Mouse (Mus musculus): ENCODE results near the gene Hadh.
A peak's percentile ranks its signal among the peaks of the same experiment; 100 is the strongest.

Gene Hadh

DNA sequence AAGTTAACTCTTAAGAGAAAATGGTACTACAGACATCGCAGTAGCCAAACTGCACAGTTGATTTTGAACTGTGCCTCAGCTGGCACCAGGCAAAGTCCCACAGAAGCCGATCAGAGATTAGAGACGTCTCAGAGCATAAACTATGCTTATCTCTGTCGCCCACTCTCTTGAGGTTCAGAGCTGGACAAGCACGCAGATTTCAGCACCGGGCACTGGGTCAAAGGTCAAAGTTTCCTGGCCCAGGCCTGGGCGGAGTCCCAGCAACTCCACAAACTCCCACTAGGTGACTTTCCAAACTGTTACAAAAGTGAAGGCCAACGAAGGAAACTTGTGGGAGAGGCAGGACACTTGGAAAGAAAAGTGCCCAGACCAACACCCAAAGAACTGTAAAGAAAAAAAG lies 744 bp downstream of the Hadh start:
- DNase-seq (ENCODE audit: low spot score in 2 of 2) = peak; percentile 49 to 73

DNA sequence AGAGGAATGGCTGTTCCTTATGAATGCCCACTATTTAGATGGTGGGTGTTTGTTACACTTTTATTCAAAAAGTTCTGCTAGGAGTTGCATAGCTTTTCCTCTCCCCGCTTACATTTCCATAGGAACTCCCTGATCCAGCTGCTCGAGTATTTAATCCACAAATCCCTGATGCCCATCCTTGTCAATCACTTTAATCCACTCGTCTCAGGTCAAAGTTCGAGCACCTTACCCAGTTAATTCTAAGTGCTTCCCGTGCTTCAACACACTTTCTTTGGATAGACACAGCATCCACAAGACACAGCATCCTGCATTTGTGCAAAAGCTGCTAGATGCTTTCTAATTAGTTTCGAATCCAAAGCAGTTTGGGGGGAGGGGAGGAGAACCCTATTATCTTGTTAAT lies 1.5 kb downstream of the Hadh start:
- no peak for DNase-seq (ENCODE audit: low spot score in 2 of 2)

DNA sequence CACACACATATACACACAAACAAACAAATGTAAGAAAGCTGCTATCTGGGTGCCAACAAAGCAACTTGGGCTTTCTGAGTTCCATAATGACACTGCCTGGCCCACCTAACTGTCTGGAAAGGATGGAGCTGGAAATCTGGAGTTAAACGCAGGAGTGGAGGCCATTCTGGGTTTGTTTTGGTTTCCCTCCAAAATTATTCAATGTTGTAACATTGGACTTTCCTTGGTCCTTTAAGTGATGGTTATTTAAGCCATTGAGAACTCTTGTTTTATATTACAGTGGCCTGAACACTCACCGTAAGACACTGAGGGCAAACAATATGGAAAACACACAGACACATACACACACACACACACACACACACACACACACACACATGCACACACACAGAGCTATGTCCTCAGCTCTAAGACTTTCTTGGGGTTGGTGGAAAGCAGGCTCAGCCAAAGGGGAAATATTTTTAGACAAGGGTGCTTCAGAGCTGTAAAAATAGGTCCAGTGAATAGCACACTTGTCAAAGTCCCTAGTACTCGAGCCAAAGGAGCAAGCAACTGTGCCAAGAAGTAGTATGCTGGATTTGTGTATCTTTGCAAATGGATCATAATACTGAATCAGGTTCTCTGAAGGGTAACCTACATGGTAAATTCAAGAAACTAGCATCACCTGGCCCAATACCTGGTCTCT lies 5.4 kb downstream of the Hadh start:
- no peak for DNase-seq (ENCODE audit: low spot score in 2 of 2)

DNA sequence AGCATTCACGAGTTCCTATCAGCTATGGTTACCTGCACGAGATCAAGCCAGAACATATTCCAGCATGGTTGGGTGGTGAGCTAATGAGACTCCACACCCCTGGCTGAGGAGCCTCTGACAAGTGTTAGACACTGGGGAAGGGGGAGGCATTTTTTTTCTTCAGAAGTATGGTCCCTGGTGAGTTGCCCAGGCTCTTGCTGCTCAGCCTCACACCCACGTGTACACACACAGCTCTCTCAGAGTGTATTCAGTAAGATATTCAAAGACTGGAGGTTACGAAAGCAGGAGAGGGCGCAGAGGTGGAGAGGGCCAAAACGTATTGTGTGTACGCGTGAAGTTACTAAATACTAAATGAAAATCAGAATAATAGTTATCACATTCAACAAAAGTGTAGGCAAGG lies 6.4 kb downstream of the Hadh start:
- DNase-seq (ENCODE audit: low spot score in 2 of 2) = no peak

DNA sequence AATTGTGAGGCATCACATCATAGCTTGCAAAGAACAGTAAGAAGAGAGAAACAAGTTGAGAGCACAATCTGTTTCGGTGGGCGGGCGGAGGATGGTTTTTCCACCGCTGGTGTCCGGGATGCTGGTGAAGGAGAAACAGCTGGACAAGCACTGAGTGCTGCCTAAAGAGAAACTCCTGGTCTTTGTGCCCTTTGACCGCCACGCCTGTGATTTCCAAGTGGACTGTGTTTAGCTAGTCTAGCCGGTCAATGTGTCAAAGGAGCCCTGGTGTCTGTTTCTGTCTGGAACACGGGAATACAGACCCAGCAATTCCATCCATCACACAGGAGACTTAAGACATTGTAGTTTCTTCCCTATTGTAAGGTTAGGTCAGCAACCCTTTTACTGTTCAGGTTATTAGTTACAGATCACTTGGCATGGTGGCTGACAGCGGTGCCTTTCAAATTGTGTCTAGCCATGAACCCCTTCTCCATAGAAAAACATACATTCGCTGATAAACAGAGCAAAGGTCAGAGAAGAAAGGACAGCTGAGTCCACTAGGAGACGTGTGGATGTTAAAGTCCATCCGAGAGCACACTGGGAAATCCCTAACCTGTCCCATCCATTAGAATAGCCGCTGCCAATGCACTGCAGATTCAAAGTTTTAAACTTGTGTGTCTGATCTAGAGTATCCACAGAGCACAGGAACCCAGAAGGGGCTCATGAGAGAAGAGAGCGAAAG lies 8.0 kb downstream of the Hadh start:
- no peak for DNase-seq (ENCODE audit: low spot score in 2 of 2)

DNA sequence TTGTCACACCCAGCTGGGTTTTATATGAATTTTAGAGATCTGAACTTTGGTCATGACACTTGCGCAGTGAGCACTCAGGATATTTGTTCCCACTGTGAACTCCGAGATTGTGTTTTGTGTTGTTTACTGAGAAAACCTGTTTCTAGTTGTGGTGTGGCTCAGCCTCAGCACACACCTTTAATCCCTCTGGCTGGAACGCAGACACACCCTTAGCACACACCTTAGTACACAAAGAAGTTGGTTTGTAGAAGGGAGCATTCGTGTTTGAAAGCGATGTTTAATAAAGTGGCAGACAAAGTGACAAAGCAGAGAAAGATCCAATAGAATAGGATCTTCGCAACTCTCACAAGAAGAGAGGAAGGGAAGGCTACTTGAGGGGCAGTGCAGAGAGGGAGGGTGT lies 11.5 kb downstream of the Hadh start:
- no peak for DNase-seq (ENCODE audit: low spot score in 2 of 2)

DNA sequence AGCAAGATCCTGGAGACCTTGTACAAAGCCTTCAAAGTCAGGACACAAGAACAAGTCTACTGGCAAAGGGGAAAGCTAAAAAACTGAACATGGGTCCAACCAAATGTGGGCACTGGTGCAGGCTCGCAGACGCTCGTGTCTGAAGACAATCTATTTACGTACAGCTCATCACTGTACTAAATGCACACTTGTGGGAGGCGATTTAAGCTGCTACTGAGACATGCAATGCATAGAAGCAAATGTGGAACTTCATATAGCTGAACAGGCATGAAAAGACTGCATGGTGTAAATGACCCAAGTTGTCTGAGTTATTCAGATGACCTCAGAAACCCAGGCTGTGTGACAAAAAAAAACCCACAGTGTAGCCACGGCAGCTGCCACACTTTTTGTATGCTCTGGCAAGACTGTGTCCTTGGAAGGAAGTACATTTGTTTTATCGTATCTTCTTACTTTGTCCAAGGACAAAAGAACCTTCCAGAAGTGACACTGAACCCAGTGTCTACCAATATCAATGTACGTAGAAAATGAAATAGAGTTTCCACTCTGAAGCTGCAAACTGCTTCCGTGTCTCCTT lies 12.4 kb downstream of the Hadh start:
- DNase-seq (ENCODE audit: low spot score in 2 of 2) = no peak

DNA sequence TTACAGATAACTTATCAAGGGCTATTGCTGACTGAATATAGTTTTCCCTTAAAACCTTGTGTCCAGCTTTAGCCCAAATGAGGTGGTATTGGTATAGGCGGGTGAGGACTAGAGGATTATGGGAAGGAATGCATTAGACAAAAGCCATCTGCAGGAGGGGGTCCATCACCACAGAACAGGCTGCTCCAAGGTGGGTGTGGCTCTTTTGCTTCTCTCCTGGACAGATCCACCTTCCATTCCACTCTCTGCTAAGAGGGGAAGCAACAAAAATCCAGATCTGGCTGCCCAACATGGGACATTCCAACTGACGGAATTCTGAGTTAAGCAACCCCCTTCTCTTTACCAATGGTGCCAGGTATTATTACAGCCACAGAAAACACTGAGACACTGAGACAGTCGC lies 13.0 kb downstream of the Hadh start:
- DNase-seq (ENCODE audit: low spot score in 2 of 2) = no peak

DNA sequence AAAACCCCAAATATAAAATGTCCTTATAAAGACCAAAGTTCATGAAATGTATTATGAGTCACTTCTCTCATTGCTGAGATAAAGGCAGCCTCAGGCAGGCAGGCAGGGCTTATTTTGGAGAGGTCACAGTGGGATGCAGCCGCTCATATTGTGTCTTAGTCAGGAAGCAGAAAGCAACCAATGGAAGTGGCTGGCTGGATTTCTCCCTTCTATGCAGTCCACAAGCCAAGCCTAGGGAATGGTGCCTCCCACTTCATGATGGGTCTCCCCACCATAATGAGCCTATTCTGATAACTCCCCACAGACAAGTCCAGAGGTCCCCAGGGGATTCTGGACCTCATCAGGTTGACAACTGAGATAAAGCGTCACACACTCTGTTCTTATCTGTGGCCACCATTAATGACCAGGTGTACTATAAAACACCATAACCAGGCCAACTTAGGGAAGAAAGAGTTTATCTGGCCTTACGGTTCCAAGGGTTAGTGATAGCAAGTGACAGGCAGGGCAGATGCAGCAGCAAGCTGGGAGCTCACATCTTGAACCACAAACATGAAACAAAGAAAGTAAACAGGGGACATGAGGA lies 16.4 kb downstream of the Hadh start:
- no peak for DNase-seq (ENCODE audit: low spot score in 2 of 2)

DNA sequence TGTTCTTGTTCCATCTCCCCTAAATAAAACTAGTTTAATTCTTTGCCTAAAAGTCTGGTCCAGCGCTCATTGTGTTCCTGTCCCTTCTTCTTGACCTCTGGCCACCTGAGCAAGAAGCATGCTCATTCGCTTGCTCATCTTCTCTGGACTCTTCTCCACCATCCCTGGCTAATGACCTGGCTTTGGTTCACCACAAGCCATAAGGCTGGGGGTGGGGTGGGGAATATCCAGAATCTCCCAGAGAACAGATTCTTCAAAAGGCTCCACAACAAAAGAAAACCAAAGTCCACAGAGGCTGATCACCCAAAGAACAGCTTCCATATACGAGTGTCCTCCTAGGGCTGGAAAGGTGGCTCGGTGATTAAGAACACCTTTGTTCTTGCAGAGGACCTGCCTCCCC lies 16.9 kb downstream of the Hadh start:
- no peak for DNase-seq (ENCODE audit: low spot score in 2 of 2)

DNA sequence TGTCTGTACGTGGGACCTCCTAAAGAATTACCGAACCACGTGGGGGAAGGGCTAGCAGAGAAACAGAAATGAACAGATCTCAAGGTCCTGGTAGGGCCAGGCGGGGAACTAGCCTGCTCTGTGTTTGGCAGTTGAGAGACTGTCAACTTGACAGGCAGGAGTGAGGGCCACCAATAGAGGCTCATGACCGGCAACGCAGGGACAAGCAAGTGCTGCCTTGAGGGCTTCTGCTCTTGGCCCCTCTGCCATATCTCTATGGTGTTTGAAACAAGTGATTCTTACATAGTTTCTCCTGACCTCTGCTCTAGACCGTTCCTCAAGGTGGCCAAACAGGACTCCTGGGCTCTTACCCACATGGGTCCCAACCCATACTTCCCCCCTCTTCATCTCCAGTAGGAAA lies 20.3 kb downstream of the Hadh start:
- DNase-seq (ENCODE audit: low spot score in 2 of 2) = no peak

DNA sequence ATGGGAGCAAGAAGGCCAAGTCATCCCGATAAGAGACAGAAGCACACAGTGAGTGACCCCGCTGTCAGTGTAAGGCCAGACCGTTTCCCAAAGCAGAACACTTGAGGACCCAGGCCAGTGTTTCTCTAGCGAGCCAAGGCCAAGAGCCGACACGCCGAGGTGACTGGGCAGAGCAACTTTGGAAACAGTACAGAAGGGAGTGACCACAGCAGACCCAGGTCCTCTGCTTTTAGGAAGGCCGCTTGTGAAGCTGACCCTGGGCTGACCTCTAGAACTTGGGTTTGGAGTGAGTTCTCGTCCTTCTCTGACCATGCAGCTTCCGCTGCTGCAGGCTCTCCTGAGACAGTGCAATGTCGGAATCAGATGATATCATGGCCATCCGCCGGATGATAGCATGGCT lies 20.9 kb downstream of the Hadh start:
- no peak for DNase-seq (ENCODE audit: low spot score in 2 of 2)

DNA sequence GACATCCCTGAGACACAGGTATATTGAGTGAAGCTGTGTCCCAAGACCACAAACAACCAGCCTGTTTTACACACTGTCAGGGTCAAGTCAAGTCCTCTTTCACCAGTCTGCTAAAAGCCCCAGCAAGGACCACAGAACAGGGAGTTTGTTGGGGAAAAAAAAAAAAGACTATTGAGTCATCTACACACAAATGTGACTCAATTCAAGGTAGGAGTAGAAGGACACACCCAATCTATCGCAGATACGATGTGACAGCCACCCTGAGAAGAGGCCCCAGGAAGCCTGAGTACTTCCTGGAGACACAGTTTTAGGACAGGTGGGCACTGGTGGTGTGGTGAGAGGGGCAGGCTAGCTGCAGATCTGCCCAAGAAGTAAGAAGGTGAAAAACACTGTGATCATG lies 21.6 kb downstream of the Hadh start:
- no peak for DNase-seq (ENCODE audit: low spot score in 2 of 2)

DNA sequence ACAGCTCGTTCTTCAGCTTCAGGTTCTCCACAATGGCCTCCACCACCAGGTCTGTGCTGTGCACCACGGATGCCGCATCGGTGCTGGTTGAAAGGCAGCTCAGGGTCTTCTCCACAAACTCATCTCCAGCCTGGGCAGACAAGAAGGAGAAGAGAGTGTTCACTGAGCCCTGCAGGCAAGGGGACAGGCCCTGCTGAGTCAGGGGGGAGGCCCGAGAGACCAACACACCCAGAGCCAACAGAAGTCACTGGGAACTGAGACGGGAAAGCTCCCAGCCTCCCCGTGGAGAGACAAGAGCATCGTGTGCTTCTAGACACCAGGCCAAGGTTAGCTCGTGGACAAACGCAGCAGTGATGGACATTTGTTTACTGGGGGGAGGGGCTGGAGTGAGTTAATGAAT lies 23.5 kb downstream of the Hadh start:
- no peak for DNase-seq (ENCODE audit: low spot score in 2 of 2)

DNA sequence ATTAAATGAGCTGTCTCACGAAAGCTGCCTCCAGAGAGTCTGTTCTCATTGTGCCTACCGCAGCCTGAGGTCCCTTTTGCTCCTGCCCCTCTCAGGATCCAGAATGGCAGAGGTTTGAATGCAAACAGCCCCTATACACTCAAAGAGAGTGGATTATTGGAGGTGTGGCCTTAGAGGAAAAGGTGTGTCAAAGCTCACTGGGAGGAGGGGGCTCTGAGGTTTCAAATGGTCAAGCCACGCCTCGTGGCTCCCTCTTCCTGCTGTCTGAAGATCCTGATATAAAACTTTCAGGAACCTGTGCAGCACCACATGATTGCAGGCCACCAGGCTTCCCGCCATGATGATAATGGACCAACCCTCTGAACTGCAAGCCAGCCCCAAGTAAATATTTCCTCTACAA lies 24.1 kb downstream of the Hadh start:
- no peak for DNase-seq (ENCODE audit: low spot score in 2 of 2)

DNA sequence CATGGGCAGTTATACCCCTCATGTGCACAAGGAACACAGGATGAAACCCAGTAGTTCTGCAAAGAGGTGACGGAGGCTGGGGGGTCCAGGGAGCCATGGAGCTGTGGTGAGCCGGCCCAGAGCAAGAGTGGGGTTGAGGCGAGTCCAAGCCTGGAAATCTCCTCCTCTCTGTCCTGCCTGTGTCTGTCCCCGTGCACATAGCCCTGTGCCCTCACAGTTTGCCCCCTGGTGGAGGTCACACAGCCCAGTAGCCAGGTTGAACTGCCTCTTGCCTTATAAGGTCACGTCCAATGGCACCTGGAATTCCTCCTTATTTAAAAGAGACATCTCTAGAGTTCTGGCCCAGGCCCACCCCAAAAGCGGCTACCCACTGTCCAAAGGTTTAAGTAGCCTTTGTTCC lies 24.5 kb downstream of the Hadh start:
- no peak for DNase-seq (ENCODE audit: low spot score in 2 of 2)

DNA sequence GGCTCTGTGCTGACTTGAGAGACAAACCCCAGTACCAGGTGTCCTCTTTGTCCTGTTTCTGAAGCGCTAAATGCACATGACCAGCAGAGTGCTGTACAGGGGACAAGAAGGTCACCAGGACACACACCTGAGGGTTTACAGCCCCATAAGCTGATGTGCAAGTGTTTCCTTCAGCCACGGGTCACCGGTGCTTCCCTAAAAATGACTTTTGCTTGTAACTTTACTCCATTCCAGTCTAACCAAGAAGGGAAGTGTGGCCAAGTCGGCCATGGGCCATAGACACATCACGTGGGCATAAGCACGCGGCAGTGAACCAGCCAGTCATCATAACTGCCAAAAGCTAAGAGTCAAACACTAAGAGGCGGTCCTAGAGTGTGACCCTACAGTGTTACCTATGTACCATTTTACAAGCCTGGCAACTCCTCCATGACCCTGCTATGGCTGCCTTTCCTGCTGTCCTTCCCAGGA lies 25.3 kb downstream of the Hadh start:
- DNase-seq (ENCODE audit: low spot score in 2 of 2) = no peak

DNA sequence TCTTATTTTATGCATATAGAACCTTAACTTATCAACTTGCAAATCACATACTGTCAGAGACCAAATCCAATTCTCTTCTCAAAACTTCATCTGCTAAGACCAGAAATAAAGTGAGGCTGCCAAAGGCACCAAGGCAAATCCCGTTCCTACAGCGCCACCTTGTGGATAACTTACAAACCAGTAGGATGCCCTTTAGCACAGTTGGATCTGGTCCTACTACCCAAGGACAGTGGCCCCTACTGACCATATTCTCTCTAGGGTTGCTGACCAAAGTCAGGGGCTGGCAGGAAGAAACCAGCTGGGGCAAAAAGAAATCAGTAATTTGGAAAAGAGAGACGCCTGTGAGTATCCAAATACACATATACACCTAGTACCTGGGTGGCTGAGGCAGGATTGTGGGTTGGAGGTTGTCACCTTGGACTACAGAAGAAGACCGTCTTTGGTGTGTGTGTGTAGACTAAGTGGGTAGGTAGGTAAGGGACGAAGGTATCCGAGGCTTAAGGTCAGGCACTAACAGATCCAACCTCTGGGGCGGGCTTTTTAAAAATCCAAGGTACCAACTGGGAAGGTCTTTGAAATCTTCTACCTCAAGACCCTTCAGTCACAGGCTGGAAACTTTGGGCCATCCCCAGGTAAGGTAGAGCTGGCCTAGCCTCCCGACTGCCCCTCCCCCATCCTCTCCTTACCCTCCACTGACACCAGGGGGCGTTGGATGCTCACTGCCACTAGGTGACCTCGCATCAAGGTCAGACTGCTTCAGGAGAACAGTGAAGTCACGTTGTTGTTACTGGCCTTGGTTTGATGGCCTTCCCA lies 25.9 kb downstream of the Hadh start:
- peak in 1 of 2 experiments; percentile 47 for DNase-seq (ENCODE audit: low spot score in 2 of 2)

DNA sequence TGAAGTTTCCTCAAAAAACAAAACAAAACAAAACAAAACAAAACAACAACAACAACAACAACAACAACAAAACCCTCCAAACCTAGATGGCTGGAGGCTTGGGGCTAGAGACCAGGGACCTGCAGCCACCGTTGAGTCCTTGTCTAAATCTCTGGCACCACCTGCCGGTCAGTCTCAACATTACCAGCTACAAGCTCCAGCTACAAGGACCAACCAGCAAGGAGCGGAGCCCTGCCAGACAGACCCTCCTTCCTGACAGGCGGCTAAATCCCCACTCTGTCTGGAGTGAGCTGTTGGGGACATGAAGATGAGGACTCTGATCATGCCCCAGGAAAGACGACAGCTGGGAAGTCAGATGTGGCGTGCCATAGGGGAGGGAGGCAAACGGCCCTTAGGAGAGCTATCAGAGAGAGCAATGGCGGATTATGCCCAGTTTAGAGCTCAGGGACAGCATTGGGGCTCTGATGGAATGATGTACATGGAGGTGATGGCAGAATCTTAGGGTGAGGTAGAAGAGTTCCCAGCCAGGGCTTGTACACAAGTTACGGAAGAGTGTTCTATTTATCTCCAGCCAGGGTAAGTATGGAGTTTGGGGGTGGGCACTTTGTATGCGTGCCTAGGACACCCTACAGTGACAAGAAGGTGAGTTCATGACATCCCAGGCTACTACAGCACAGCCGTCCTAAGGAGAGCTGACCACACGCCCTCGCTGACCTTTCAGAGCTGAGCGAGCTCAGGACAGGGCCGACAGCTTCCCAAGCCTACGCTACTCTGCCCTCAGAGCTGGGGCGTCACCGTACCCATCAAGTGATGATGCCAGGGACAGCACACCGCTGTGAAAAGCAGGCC lies 33.9 kb downstream of the Hadh start:
- DNase-seq (ENCODE audit: low spot score in 2 of 2) = peak; percentile 58 to 84

DNA sequence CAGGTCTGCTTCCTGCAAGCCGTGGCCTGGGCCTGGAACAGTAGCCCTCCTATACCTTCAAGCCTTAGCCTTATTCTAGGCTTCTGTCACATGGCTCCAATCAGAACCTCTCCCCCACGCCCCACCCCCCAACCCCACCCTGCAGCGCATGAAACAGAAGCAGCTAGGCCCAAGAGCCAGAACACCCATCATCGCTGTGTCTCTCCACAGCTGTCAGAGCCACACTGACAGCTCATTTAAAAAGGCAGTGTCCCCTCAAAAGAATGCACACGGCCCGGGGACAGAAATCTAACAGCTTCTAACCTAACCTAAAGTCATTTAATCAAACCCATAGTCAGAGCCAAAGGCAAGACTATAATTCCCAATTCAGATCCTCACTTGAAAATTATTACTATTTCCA lies 34.8 kb downstream of the Hadh start:
- DNase-seq (ENCODE audit: low spot score in 2 of 2) = no peak

DNA sequence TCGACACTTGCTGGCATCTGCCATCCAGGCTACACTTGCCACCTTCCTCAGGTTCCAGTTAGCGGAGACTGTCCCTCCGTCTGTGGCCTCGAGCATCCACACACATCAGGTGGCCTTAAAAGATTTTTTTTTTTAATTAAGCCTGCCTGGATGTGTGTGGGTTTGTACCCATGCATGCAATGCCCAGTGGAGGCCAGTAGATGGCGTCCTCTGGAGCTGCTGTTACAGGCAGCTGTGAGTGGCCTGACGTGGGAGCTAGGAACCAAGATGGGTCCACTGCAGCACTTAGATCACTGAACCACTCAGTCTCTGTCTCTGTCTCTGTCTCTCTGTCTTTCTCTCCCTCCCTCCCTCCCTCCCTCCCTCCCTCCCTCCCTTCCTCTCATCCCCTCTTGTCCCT lies 43.8 kb downstream of the Hadh start:
- DNase-seq (ENCODE audit: low spot score in 2 of 2) = no peak
